Mouse (Mus musculus) natural killer cell, adult 2 months (primary cell): ENCODE measurements at regions not wholly inside any gene's neighbourhood (a gene's known extent, or its start where the extent isn't known, plus 50 kb on each side); places are given as distances from the start of the nearest gene placed in this dataset.

Experiments used
- DNase-seq, 2 experiments: peaks; one replicate each; pipeline ENCODE4 v3.0.0; 2022; ENCODE audit warnings: low spot score in 2 of 2

DNA sequence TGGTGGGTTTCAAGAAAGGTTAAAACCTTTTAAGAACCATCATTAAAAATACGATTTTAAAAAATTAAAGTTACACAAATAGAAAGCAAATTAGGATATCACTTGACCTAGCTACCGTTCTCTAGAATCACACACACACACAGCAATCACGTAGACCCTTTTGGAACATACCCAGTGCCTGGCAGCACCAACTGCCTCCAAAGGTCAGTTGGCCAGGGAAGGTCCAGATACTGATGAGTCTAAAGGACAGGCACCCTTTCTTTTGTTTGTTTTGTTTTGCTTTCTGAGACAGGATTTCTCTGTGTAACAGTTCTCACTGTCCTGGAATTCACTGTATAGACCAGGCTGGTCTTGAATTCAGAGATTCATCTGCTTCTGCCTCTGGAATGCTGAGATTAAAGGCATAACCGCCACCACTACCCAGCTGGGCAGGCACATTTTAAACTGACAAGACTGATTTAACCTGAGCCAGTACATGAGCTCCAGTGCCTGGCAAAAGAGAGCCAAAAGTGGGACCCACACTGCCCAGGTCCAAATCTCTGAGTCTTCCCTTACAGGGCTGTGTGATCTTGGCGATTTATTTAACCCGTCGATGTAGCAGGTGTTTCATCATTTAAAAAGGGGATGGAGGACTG, 353.0 kb downstream of the Pmp22 start:
- DNase-seq, result no peak

DNA sequence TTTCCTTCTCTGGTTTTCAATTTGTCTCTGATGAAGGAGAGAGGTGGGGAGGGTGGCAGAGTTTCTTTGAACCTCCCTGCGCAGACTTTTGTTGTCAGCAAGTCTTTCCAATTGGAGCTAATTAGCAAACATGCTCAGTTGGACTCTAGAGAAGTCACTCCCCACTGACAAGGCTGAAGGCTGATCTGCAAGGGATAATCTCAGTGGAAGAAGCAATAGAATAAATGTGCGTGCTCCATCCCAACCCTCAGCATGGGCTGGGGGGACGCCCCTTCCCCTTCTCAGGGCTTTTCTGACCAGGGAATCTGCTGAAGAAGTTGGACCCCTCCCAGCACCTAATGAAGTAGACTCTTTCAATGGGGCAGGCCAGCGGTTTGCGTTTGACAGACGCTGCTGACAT, 353.8 kb downstream of the Pmp22 start:
- DNase-seq, result no peak

DNA sequence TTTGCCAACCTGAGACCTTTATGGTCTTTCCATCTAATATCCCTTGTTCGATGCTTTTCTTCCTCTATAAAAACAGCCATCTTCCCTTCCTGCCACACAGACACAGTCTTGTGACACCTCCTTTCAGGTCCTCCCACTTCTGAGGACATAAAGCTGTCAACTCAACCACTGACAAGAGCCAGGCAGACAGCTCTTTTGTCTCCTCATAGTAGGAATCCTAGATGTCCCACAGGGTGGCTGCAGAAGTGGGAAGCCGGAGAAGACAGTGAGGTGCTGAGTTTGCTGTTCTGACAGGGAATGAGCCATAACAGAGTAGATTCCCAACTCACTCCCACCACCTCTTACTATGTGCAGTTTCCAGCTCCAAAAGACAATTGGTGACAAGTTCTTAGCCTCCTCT, 358.4 kb downstream of the Pmp22 start:
- DNase-seq, result no peak

DNA sequence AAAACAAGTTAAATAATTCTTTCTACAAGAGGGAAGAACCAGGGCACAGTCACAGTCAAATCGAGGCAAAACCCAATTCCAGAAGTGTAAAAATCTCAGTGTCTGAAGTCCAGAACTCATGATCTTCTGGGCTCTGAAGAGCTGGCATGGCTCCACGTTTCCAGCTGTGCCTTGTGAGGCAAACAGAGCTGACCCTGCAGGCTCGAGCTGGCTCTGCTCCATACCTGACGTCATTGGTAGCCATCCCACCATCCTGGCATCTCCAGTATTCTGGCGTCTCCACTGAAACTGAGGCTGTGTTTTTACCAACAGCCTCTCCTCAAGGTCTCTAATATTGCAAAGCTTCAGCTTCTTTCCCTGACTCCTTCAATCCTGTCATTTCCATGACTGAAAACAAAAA, 373.4 kb downstream of the Pmp22 start:
- DNase-seq, result no peak

DNA sequence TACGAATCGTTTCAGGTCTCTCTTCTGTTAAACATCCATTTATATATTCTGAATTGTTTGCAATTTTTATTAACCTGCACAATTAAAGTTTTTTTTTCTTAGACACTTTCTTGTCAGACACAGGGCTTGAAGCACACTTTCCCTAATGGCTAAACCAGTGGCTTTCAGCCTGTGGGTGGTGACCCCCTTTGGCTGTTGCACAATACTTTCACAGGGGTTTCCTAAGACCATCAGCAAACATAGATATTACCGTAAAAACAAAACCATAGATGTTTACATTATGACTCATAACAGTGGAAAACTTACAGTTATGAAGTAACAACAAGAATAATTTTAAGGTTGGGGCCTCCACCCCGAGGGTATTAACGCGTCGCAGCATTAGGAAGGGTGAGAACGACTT, 378.6 kb downstream of the Pmp22 start:
- no peak for DNase-seq

DNA sequence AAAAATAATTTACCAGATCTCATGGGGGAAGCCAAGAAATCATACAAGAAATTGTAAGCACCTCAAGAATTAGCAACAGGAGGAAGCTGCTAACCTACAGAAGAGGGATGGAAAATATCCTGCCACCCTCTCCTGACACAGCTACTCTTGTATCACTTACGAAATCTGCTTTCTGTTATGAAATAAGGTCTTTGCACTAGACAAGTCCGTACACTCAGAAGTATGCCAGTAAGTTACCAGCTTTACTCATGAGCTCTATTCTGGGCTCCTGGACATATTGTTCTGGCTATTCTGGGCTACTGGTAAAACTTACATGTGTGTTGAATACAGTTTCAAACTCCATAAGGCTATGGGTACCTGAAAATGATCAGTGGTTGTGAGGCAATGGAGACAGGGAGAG, 379.9 kb downstream of the Pmp22 start:
- no peak for DNase-seq

DNA sequence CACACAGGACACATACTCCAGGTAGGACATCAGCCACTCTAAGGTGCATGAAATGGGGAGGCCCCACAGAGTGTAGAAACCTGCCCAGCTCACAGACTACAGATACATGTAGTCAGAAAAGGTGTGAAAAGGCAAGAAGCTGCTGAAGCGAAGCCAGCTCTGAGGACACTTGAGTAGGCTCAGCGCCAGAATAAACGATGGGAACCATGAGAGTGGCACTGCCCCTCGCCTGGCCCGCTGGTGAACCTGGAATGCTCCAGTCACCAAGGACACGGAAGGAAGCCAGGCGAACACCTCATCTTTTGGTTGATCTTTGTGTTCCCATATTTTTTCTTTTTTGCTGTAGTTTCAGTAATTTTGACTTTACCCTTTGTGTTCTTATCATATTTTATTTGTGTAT, 381.8 kb downstream of the Pmp22 start:
- no peak for DNase-seq

DNA sequence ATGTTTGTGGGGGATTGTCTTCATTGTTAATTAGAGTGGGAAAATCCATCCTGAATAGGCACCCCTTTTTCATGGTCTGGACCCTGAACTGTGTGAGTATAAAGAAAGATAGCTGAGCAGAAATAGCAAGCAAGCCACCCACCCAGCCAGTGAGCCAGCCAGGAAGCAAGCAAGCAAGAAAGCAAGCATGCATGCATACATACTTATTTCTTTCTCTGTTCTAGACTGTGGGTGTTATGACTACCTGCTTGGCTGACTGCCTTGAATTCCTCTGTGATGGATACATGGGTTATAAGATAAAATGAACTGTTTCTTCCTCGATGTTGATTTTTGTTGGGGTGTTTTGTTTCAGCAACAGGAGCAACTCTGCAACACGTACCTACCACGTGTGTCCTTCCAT, 385.8 kb downstream of the Pmp22 start:
- DNase-seq, result no peak

DNA sequence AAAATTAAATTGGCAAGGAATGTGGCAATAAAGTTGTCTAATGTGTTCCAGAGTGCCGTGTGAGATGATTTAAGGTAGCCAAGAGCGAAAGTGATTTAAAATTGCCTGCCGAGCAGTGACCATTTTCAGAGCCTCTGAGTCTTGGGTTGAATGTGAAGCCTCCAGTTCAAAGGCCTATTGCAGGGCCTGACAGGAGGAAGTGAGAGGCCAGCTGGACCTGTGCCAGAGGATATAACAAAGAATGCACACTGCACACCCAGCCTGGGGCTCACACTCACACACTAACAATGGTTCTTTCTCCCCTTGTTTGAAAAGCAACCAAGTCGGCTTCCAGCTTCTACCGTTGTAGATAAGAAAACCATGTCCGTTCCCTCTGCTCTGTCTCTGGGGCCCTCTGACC, 390.1 kb downstream of the Pmp22 start:
- DNase-seq, result no peak

DNA sequence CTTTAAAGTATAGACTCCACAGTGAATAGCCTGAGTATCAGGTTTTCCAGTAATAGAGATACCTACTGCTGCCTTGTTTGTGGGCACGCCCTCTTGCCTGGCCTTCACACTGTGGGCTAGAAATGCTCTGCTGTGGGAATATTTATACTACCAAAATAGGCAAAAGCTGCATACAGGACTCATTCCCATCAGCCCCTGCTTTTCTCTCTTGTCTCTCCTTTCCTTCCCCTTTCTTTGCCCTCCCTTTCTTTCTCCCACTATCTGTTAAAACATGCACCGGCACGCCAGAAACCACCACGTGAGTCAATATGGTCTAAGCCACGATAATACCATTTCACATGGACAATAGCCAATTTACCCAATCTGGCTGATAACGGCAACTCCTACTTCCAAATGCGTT, 395.5 kb downstream of the Pmp22 start:
- no peak for DNase-seq

DNA sequence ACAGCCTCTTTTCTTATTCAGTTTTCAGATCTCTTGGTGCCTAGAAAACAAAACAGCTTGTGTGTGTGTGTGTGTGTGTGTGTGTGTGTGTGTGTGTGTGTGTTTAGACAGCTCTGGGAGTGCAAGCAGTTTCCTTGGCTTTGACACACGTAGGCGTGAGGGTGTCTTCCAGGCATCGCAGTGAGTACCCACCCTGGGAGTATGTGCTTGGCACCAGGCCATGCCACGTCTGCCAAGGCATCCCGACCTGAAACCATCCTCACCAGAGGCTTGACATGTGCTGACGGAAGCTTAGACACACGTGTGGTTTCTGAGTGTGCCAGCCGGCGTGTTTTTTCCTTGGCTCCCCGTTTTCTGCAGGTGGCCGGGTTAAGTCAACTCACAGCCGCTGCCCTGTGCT, 396.6 kb downstream of the Pmp22 start:
- DNase-seq, result no peak

DNA sequence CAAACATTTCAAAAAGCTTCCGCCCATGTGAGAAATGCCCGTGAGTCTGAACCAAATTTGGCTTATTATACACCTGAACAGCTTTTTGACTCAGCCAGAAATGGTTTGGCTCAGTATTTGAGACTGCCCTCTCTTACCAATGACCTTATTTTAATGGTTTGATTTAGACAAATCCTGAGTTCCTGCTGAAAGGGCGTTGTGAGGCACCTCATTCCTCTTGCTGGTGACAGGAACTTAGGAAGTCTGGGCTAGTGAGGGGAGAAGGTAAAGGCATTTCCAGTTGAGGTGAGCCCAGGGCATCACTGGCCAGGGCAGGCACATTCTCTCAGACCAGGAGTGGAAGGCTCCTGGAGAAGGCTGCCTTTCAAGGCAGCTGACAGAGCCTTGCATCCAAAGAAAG, 396.1 kb downstream of the Hs3st3b1 start:
- no peak for DNase-seq

DNA sequence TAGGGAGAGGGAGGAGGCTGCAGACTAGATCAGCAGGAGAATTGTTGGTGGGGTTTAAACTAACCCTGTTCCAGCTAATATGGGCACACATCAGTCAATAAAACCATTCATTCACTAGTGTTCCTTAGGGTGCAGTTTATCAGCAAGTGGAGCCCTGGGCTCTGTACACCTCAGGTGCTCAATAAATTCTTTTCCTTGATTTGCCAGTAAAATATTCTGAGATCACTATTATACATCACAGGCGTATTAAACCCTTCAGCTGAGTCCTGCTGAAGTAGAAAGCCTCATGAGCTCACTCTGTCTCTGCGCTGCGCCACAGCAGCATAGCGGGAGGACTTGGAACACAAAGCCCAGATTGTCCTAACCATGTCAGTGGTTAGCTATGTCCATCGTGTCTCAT, 389.3 kb downstream of the Hs3st3b1 start:
- no peak for DNase-seq

DNA sequence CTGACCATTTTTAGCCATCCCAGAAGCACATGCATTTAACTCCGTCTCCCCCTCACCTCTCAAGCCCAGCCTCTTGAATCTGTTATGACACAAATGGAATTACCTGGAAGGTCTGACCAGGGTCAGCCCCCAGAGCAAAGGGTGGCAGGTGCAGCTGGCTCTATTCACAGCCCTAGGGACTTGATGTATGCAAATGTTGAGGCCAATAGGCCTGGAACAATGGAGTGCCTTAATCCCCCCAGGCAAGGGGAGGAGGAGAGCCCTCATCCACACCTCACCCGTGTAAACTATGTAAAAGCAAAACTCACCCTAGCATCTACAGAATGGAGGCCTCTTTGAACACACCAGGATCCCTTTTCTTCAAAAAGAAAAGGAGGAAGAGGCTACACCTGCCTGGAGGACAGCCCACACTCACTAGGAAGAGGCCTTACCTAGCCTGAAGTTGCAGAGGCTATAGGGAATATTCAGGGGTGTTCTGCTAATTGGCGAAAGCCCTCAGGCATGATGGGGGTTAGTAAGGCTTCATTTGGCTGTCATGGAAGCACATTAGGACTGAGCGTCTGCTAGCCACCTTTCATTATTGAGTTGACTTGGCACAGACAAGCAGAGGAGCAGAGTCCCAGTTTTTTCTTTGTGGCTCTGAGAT, 388.4 kb downstream of the Hs3st3b1 start:
- no peak for DNase-seq

DNA sequence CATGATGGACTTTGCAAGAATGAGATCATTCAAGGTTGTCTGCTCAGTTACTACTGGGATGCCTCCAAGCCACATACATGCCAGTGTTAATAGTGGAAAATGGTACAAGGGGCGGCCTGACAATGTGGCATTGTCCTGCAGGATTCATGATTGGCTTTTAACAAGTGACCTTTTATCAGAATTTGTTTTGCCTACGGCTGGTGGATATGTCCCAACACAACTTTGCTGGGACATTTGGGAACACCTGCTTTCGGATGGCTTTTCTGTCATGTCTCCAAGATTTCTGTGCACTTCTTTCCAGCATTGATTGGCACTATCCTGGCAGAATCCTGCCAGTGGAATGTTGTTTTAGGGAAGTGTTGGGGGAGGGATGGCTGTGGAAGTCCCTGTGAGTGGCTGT, 384.4 kb downstream of the Hs3st3b1 start:
- no peak for DNase-seq

DNA sequence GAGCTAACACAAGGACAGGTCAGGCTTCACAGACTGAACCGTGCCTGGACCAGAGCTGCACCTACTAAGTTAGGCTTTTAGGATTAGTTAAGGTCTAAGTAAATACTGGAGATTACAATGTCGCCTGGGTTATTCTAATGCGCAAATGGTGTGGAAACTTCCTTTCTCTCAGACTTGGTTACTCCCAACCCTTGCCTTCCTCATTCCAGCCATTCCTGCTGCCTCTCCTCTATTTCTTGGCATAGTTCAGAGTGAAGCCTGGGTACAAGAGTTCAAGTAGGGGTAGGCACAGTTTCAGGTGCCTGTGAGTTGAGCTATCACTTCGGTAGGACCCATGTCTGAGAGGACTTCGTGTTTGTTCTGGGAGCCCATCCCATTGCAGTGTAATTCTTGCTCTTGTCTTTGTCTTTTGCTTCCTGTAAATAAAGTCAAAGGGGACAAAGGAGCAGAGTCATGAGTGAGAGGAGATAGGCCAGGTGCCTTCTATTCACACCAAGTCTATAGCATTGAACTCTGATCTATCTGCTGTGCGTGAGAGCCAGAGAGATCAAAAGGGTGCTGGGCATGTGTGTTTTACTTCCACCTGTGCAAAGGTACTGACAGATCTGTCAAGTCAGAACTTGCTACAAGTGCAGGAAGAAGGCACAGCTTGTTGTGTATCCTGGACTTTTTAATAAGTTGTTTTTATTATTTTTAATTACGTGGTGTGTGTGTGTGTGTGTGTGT, 378.0 kb downstream of the Hs3st3b1 start:
- DNase-seq, result no peak

DNA sequence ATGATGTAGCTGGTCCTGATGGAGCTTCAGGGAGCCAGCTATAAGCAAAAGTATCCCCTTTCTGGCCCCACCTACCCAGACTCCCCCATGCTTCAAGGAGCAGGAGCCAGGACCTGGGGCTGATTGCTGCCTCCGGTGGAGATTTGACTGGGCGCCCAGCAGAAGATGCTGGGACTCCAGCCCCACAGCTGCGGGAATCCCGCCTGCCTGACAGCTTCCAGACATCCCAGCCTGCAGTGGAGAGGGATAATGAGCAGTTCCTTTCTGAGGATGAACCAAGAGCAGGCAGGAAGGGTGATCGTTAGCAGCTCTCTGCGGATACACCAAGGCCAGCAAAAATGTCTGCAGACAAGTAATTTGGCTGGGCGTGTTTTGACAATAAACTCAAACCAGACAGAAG, 376.6 kb downstream of the Hs3st3b1 start:
- DNase-seq, result no peak

DNA sequence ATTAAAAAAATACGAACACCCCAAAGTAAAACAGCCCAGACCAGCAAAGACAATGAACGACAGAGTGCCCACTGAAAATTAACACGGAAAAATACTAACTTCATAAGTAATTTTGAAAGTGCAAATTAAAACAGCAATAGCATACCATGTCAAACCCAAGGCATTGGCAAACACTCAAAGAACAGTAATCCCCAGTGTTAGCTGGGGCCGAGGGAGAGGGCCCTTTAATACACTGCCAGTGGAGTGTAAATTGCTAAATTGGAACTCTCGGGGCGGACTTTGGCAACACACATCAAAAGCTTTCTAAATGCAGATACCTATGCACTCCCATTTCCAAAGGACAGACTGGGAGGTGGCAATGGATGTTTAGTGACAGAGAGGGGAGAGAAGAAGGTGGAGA, 361.6 kb downstream of the Hs3st3b1 start:
- DNase-seq, result no peak

DNA sequence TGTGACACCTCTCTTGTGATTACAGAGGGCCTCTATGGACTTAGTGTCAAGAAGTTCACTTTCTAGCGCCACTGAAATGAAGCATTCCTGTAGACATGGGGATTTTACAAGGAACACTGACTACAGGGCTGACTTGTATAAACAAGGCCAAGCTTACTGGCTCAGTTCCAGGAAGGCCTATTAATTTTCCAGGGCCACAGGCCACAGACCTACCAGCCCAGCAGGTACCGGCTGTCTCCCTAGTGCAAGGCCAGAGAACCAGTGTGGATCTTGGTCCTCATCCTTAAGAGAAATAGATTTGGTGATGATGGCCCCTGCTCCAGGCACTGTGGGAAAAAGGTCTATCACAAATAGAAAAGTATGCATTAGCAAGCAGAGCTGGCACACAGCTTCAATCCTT, 359.4 kb downstream of the Hs3st3b1 start:
- DNase-seq, result no peak

DNA sequence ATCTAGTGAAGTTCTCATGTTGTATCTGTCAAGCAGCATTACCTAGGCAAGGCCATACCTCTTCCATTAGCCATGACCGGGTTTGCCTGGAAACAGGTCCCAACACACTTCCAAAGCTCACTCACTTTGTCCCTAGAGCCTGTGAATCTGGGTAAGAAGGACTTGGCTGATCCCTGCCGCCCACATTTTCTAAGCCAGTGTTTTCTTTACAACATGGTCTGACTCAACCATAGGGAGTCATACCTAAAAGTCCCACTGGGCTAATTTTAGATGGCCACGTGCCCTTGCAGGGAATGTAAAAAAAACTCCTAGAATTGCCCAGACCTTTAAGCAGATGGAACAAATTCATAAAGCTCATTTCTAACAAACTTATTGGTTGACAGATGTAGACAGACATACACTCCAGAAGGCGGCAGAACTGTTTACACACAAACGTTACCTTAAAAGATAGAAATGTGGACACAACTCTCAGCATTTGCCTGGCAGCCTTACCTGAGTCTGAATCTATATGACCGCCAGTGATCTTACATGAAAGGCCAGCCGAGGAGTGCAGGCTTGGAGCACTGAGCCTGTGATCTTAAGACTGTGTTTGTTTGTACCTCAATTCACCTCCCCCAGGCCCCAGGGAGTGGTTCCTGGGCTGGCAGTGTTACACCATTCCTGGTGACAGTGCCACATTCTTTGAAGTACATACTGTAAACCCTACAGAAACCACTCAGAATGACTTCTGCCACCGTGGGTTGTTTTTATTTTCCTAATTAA, 356.4 kb downstream of the Hs3st3b1 start:
- DNase-seq, result no peak

DNA sequence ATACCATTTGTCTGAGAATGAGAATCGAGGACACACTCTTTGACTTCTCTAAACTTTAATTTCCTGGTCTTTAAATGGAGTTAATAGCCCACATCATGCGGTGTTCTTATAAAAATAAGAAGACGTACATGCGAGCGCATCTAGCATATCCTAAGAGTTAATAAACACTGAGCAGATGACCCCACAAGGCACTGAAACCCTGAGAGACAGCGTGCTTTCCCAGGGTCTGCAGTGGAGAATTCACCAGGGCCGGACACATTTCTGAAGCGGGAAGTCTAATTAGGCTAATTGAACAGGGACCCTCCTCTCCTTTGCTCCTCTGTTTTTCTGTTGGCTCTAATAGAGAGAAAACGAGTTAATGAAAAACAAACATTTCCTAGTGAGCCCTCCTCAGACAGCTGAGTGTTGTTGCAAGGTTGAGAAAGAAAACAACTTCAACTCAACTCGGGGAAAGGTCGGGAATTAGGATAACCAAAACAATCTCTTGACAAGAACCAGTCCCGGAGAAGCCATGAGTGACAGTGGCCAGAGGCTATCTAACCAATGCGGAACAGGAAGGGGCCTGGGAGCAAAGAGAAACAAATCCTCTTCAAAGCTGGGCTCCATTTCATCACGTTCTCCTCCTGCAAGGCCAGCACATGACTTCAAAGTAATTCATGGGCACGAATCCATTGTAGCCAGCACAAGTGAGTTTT, 352.2 kb downstream of the Hs3st3b1 start:
- no peak for DNase-seq

DNA sequence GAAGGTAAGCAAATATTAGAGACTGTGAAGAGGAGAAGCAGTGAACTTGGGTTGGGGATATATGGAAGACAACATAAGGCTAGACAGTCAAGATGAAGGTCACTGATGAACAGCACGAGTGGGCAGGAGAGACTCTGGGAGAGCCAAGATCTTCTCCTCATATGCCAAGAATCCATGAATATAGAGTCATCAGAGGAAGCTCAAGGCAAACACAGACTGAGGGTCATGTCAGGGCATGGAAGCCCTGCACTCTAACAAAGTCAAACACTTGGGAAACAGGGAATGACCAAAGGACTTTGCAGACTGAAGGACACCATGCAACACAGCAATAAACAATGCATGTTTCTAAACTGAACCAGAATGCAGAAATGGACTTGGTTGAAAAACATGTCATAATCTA, 351.4 kb downstream of the Hs3st3b1 start:
- no peak for DNase-seq
